Mouse (Mus musculus): ENCODE measurements at regions not wholly inside any gene's neighbourhood (a gene's known extent, or its start where the extent isn't known, plus 50 kb on each side); places are given as distances from the start of the nearest gene placed in this dataset.

DNA sequence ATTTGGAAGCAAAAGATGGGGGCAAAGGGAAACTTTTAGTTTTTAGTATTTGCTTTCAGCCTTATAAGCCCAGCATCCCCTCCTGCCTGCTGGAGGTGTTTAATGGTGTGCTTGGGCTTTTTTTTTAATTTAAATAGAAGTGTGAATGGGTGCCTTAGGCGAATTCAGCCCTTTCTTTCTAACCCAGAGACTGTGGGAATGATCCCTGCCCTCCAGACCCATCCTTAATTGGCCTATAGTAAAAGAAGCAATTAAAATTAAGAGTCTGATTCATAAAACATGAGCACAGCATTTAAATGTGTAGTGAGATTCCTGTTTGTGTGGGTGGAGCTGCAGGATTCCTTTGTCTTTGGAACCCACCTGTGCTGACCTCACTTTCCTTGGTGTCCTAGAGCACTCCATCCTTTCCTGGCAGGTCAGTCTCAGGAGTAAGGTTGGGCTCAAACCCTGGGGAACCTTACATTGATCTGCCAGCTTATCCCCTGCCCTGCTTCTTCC is 552.6 kb downstream of the Bcl11a start:
- Histone ChIP-seq H3K4me1 (peaks cover 4% of the 10 kb centered on the region; the same call in 1 of the 2 replicates), H3K9ac (no peak overlapping the region), H3K27me3 (peaks cover 10% of the 10 kb centered on the region; the same call in 1 of the 2 replicates), H3K36me3 (no peaks in the 10 kb centered on the region), H3K4me3 (replicated peaks) (no peak overlapping the region), H3K9me3 (replicated peaks) (no peaks in the 10 kb centered on the region), H3K4me2 (no peak overlapping the region), H3K27ac (no peak overlapping the region)
- ATAC-seq (replicated peaks; ENCODE audit: low FRiP score) = no peak
- 44% methylated on average over 1 of the region's 1 CpGs for WGBS

DNA sequence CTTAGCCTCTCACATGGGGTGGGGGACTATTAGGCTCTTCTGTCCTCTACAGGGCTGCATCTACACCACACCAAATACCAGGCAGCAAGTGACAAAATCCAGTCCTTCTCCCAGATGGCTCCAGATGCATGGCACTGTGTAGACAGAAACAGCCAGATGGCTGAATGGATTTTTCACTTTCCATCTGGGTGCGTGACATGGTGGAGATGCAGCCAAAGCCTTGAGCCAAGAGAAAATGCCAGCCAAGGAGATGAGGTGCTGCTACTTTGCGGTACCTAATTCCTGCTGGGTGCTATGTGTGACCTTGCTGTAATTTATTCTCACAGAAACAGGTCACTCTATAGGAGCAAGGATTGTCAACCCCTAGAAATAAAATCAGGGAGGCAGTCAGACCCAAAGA is 553.8 kb downstream of the Bcl11a start:
- Histone ChIP-seq H3K4me2 (no peak overlapping the region), H3K4me1 (peaks cover 4% of the 10 kb centered on the region; the same call in 1 of the 2 replicates), H3K36me3 (no peaks in the 10 kb centered on the region), H3K9me3 (replicated peaks) (no peaks in the 10 kb centered on the region), H3K27me3 (peaks cover 7% of the 10 kb centered on the region; the same call in 1 of the 2 replicates), H3K4me3 (replicated peaks) (no peak overlapping the region), H3K27ac (no peak overlapping the region), H3K9ac (no peak overlapping the region)
- 84% methylated on average over 2 of the region's 2 CpGs for WGBS
- ATAC-seq (replicated peaks; ENCODE audit: low FRiP score) = no peak

DNA sequence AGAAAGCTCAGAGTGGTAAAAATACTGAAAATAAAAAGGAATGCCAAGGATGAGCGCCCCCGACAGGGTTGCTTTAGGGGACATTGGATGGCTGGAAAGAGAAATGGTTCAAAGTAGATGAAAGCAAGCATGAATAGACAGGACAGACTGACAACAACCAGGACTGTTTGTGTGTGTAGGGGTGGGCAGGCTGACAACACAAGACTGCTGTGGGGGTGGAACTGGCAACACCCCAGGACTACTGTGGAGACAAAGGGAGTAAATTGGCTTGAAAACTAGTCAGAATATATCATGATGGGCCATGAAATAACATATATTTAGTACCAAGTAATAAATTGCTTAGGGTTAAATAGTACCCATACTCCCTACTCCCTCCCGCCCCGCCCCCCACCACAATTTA is 558.9 kb downstream of the Bcl11a start:
- no peaks in the 10 kb centered on the region for H3K4me1 ChIP-seq
- no peak overlapping the region for H3K9ac ChIP-seq
- no peak for ATAC-seq (replicated peaks; ENCODE audit: low FRiP score)
- WGBS = 80% methylated on average over 4 of the region's 4 CpGs
- H3K27me3 ChIP-seq = 0 out of 2 replicates have a peak, but pooled peaks cover 3% of the 10 kb centered on the region
- H3K36me3 ChIP-seq = no peaks in the 10 kb centered on the region
- H3K27ac ChIP-seq = no peak overlapping the region
- H3K9me3 ChIP-seq (replicated peaks) = no peaks in the 10 kb centered on the region
- H3K4me3 ChIP-seq (replicated peaks) = no peak overlapping the region
- H3K4me2 ChIP-seq = no peak overlapping the region

GRCm38 (mm10) chr11:24643439-24644109 is 565.7 kb downstream of the Bcl11a start:
- H3K27ac ChIP-seq = no peak overlapping the region
- no peaks in the 10 kb centered on the region for H3K36me3 ChIP-seq
- 22% methylated on average over 11 of the region's 11 CpGs for WGBS
- H3K4me3 ChIP-seq (replicated peaks) = no peak overlapping the region
- no peaks in the 10 kb centered on the region for H3K9me3 ChIP-seq (replicated peaks)
- H3K4me2 ChIP-seq = peak overlapping the region; percentile 27
- H3K27me3 ChIP-seq = no peaks in the 10 kb centered on the region
- H3K9ac ChIP-seq = no peak overlapping the region
- peaks cover 6% of the 10 kb centered on the region; the same call in 1 of the 2 replicates for H3K4me1 ChIP-seq
- ATAC-seq (replicated peaks; ENCODE audit: low FRiP score) = peak; percentile 85

DNA sequence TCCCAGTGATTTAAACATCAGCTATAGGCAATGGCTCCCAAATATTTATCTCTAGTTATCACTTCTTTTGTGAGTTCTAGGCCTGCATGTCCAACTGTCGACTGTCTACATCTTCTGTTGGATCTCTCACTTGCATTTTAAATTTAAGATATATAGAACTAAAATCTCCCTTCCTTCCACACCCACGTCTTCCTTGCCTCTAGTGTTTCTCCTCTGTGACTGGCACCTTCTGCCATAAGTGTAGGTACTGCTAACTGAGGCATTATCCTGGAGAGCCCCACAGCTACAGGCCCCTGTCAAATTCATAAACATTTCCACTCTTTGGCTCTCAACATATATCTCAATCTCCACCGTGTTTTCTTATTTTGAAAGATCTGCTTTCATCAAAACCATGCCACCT is 575.0 kb downstream of the Bcl11a start:
- Histone ChIP-seq H3K4me1 (no peaks in the 10 kb centered on the region), H3K9me3 (replicated peaks) (no peaks in the 10 kb centered on the region), H3K4me2 (no peak overlapping the region), H3K27me3 (no peaks in the 10 kb centered on the region), H3K9ac (no peak overlapping the region), H3K4me3 (replicated peaks) (no peak overlapping the region), H3K27ac (no peak overlapping the region), H3K36me3 (no peaks in the 10 kb centered on the region)
- 75% methylated on average over 3 of the region's 3 CpGs for WGBS
- ATAC-seq (replicated peaks; ENCODE audit: low FRiP score) = no peak

DNA sequence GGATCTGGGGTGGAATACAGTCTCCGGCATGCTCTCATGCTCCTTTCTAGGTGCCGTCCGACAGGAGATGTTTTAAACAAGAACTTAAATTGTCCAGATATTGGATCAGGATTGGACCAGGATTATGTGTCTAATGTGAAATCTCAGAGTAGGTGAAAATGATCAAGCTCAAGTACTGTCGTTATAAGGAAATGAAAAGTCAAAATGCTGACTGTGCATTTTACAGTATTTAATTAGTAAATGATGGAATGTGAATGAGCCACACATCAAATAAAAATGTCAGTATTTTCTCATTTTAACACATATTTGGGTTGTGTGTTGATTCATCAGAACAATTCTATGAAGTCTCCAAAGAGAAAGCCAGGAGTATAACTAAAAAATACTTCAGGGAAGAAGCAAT is 586.2 kb downstream of the Bcl11a start:
- H3K27ac ChIP-seq = no peak overlapping the region
- no peak overlapping the region for H3K4me3 ChIP-seq (replicated peaks)
- H3K9ac ChIP-seq = no peak overlapping the region
- H3K9me3 ChIP-seq (replicated peaks) = no peaks in the 10 kb centered on the region
- ATAC-seq (replicated peaks; ENCODE audit: low FRiP score) = no peak
- no peak overlapping the region for H3K4me2 ChIP-seq
- no peaks in the 10 kb centered on the region for H3K36me3 ChIP-seq
- H3K4me1 ChIP-seq = no peaks in the 10 kb centered on the region
- 85% methylated on average over 4 of the region's 4 CpGs for WGBS
- peaks cover 16% of the 10 kb centered on the region; the same call in 1 of the 2 replicates for H3K27me3 ChIP-seq

- WGBS = 87% methylated on average over 2 of the region's 2 CpGs
- no peaks in the 10 kb centered on the region for H3K9me3 ChIP-seq (replicated peaks)
These were observed 587.5 kb downstream of the Bcl11a start for GRCm38 (mm10) chr11:24665310-24665709.

GRCm38 (mm10) chr11:24671662-24672061 is 593.8 kb downstream of the Bcl11a start:
- ATAC-seq (replicated peaks; ENCODE audit: low FRiP score) = no peak
- 94% methylated on average over 4 of the region's 4 CpGs for WGBS
- H3K4me1 ChIP-seq = 0 out of 2 replicates have a peak, but pooled peaks cover 8% of the 10 kb centered on the region
- H3K9me3 ChIP-seq (replicated peaks) = no peaks in the 10 kb centered on the region
- no peaks in the 10 kb centered on the region for H3K36me3 ChIP-seq
- no peak overlapping the region for H3K4me3 ChIP-seq (replicated peaks)
- H3K27ac ChIP-seq = no peak overlapping the region
- no peak overlapping the region for H3K9ac ChIP-seq
- H3K4me2 ChIP-seq = no peak overlapping the region
- H3K27me3 ChIP-seq = peaks cover 57% of the 10 kb centered on the region

More at GRCm38 (mm10) chr11:24665310-24665709, 587.5 kb downstream of the Bcl11a start:
- Histone ChIP-seq H3K9ac (no peak overlapping the region), H3K27ac (no peak overlapping the region), H3K36me3 (no peaks in the 10 kb centered on the region), H3K27me3 (peaks cover 28% of the 10 kb centered on the region), H3K4me3 (replicated peaks) (no peak overlapping the region), H3K4me2 (no peak overlapping the region), H3K4me1 (no peaks in the 10 kb centered on the region)
- no peak for ATAC-seq (replicated peaks; ENCODE audit: low FRiP score)

- no peak overlapping the region for H3K27ac ChIP-seq
- peak; percentile 69; the same call in 1 of the 2 replicates for ATAC-seq (replicated peaks; ENCODE audit: low FRiP score)
- no peaks in the 10 kb centered on the region for H3K36me3 ChIP-seq
- no peaks in the 10 kb centered on the region for H3K9me3 ChIP-seq (replicated peaks)
- WGBS = 29% methylated on average over 7 of the region's 7 CpGs
- H3K4me2 ChIP-seq = no peak overlapping the region
- no peak overlapping the region for H3K4me3 ChIP-seq (replicated peaks)
- peaks cover 60% of the 10 kb centered on the region for H3K27me3 ChIP-seq
- H3K4me1 ChIP-seq = 0 out of 2 replicates have a peak, but pooled peaks cover 8% of the 10 kb centered on the region
- no peak overlapping the region for H3K9ac ChIP-seq
These were observed 595.7 kb downstream of the Bcl11a start for GRCm38 (mm10) chr11:24673248-24674207.

GRCm38 (mm10) chr11:24674208-24674571 is 596.3 kb downstream of the Bcl11a start:
- no peak overlapping the region for H3K4me3 ChIP-seq (replicated peaks)
- no peak overlapping the region for H3K9ac ChIP-seq
- 23% methylated on average over 4 of the region's 4 CpGs for WGBS
- no peaks in the 10 kb centered on the region for H3K36me3 ChIP-seq
- H3K27me3 ChIP-seq = peaks cover 62% of the 10 kb centered on the region
- no peak for ATAC-seq (replicated peaks; ENCODE audit: low FRiP score)
- H3K4me1 ChIP-seq = 0 out of 2 replicates have a peak, but pooled peaks cover 8% of the 10 kb centered on the region
- no peak overlapping the region for H3K27ac ChIP-seq
- H3K4me2 ChIP-seq = no peak overlapping the region
- no peaks in the 10 kb centered on the region for H3K9me3 ChIP-seq (replicated peaks)

DNA sequence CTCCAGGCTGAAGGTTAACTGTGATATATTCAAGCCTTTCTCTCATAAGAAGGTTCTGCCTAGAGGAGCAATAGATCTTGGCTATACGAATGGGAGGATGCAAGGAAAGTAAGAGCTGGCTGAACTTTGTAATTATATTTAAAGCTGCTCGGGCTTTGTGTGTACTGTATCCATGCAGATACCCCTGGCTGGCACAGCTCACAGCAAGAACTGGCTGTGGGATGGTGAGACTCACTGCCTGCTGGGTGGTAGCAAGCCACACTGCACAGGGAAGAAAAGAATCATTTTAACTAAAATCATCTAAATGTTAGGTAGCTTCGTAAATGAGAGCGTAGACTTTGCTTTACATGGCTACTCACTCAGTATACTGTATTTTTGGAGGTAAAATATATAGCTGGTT is 599.2 kb downstream of the Bcl11a start:
- WGBS = 84% methylated on average over 4 of the region's 4 CpGs
- H3K36me3 ChIP-seq = no peaks in the 10 kb centered on the region
- 0 out of 2 replicates have a peak, but pooled peaks cover 8% of the 10 kb centered on the region for H3K4me1 ChIP-seq
- H3K27ac ChIP-seq = no peak overlapping the region
- no peak overlapping the region for H3K9ac ChIP-seq
- H3K9me3 ChIP-seq (replicated peaks) = no peaks in the 10 kb centered on the region
- H3K4me2 ChIP-seq = no peak overlapping the region
- ATAC-seq (replicated peaks; ENCODE audit: low FRiP score) = no peak
- H3K4me3 ChIP-seq (replicated peaks) = no peak overlapping the region
- peaks cover 56% of the 10 kb centered on the region for H3K27me3 ChIP-seq

GRCm38 (mm10) chr11:24679581-24679980 is 601.7 kb downstream of the Bcl11a start:
- 87% methylated on average over 5 of the region's 5 CpGs for WGBS
- H3K27me3 ChIP-seq = peaks cover 66% of the 10 kb centered on the region
- 0 out of 2 replicates have a peak, but pooled peaks cover 3% of the 10 kb centered on the region for H3K4me1 ChIP-seq
- ATAC-seq (replicated peaks; ENCODE audit: low FRiP score) = no peak
- no peak overlapping the region for H3K4me2 ChIP-seq
- no peak overlapping the region for H3K4me3 ChIP-seq (replicated peaks)
- no peak overlapping the region for H3K9ac ChIP-seq
- no peak overlapping the region for H3K27ac ChIP-seq
- no peaks in the 10 kb centered on the region for H3K9me3 ChIP-seq (replicated peaks)
- no peaks in the 10 kb centered on the region for H3K36me3 ChIP-seq
